Mouse (Mus musculus): ENCODE data around the gene Mon1a. TPM values are rescaled to one million over a fixed set of nuclear protein-coding genes. Genes with fewer than 3 reads are reported as not detected.

Mon1a gene
- polyA plus RNA-seq, 1 experiment from 2014 or later, result 24.3 TPM

- Histone ChIP-seq H3K9ac (no peak overlapping the region), H3K4me1 (replicated peaks) (peaks cover 22% of the 10 kb centered on the region), H3K27me3 (peaks cover 9% of the 10 kb centered on the region), H3K27ac (replicated peaks) (no peak overlapping the region), H3K36me3 (no peaks in the 10 kb centered on the region), H3K4me2 (no peak overlapping the region), H3K4me3 (no peak overlapping the region), H3K9me3 (no peaks in the 10 kb centered on the region)
- no peak for ATAC-seq (ENCODE audit: low FRiP score, low read depth)
- 92% methylated on average over 1 of the region's 1 CpGs for whole genome bisulfite sequencing
Measured at GRCm38 (mm10) chr9:107891023-107891422, 3.1 kb downstream of the Mon1a start.

GRCm38 (mm10) chr9:107898563-107898962 lies 10.6 kb downstream of the Mon1a start:
- H3K9me3 ChIP-seq, result no peaks in the 10 kb centered on the region
- H3K4me3 ChIP-seq, result no peak overlapping the region
- H3K4me1 ChIP-seq (replicated peaks), result peaks cover 14% of the 10 kb centered on the region
- H3K4me2 ChIP-seq, result no peak overlapping the region
- WGBS, result 88% methylated on average over 10 of the region's 10 CpGs
- no peak for ATAC-seq (ENCODE audit: low FRiP score, low read depth)
- no peak overlapping the region for H3K27ac ChIP-seq (replicated peaks)
- H3K36me3 ChIP-seq, result peaks cover 9% of the 10 kb centered on the region
- H3K9ac ChIP-seq, result no peak overlapping the region
- H3K27me3 ChIP-seq, result peaks cover 11% of the 10 kb centered on the region; the same call in 1 of the 2 replicates

GRCm38 (mm10) chr9:107899855-107900254 lies 11.9 kb downstream of the Mon1a start:
- Histone ChIP-seq H3K9ac (no peak overlapping the region), H3K9me3 (no peaks in the 10 kb centered on the region), H3K4me3 (no peak overlapping the region), H3K36me3 (peaks cover 9% of the 10 kb centered on the region), H3K4me2 (no peak overlapping the region), H3K27ac (replicated peaks) (no peak overlapping the region), H3K27me3 (peaks cover 11% of the 10 kb centered on the region; the same call in 1 of the 2 replicates), H3K4me1 (replicated peaks) (peaks cover 15% of the 10 kb centered on the region)
- ATAC-seq (ENCODE audit: low FRiP score, low read depth), result no peak
- 77% methylated on average over 12 of the region's 12 CpGs for WGBS

- Histone ChIP-seq H3K9ac (peak overlapping the region; percentile 53), H3K27me3 (peaks cover 11% of the 10 kb centered on the region; the same call in 1 of the 2 replicates), H3K9me3 (no peaks in the 10 kb centered on the region), H3K36me3 (peaks cover 9% of the 10 kb centered on the region), H3K4me1 (replicated peaks) (peaks cover 17% of the 10 kb centered on the region), H3K4me2 (peak overlapping the region; percentile 76), H3K27ac (replicated peaks) (peak overlapping the region; percentile 54), H3K4me3 (peak overlapping the region; percentile 38)
- peak; percentile 78 for ATAC-seq (ENCODE audit: low FRiP score, low read depth)
- 4% methylated on average over 44 of the region's 44 CpGs for WGBS
Measured at GRCm38 (mm10) chr9:107900840-107901626, 13.1 kb downstream of the Mon1a start.

- no peak for ATAC-seq (ENCODE audit: low FRiP score, low read depth)
- peaks cover 11% of the 10 kb centered on the region; the same call in 1 of the 2 replicates for H3K27me3 ChIP-seq
- 11% methylated on average over 17 of the region's 17 CpGs for WGBS
- peaks cover 9% of the 10 kb centered on the region for H3K36me3 ChIP-seq
- H3K4me2 ChIP-seq, result peak overlapping the region; percentile 76
- peak overlapping the region; percentile 38 for H3K4me3 ChIP-seq
- no peak overlapping the region for H3K27ac ChIP-seq (replicated peaks)
- H3K4me1 ChIP-seq (replicated peaks), result peaks cover 21% of the 10 kb centered on the region
- no peaks in the 10 kb centered on the region for H3K9me3 ChIP-seq
- no peak overlapping the region for H3K9ac ChIP-seq
Measured at GRCm38 (mm10) chr9:107901627-107901914, 13.6 kb downstream of the Mon1a start.

GRCm38 (mm10) chr9:107904726-107905125 lies 16.8 kb downstream of the Mon1a start:
- H3K9me3 ChIP-seq, result no peaks in the 10 kb centered on the region

GRCm38 (mm10) chr9:107906252-107906966 lies 18.5 kb downstream of the Mon1a start, which contains the start of gene Mst1r:
TSS of gene Mst1r (plus strand) at chr9:107906873.
- peak within 1 kb of the TSS; percentile 53 for H3K4me2 ChIP-seq
- H3K27me3 ChIP-seq, result no peaks in the 10 kb centered on the region
- H3K36me3 ChIP-seq, result no peaks in the 10 kb centered on the region
- WGBS, result 20% methylated on average over 19 of the region's 19 CpGs
- H3K9me3 ChIP-seq, result no peaks in the 10 kb centered on the region
- peak within 1 kb of the TSS; percentile 20; the same call in 1 of the 2 replicates for H3K9ac ChIP-seq
- peak within 1 kb of the TSS; percentile 26 for H3K4me3 ChIP-seq
- H3K27ac ChIP-seq (replicated peaks), result no peak within 1 kb of the TSS
- 0 out of 2 replicates have a peak, but pooled peaks have one; percentile 49 for ATAC-seq (ENCODE audit: low FRiP score, low read depth)
- H3K4me1 ChIP-seq (replicated peaks), result peaks cover 18% of the 10 kb centered on the region

More at GRCm38 (mm10) chr9:107904726-107905125, 16.8 kb downstream of the Mon1a start:
- no peak overlapping the region for H3K4me3 ChIP-seq
- H3K4me1 ChIP-seq (replicated peaks), result peaks cover 28% of the 10 kb centered on the region
- no peak overlapping the region for H3K9ac ChIP-seq
- 2% methylated on average over 4 of the region's 4 CpGs for WGBS
- no peak overlapping the region for H3K4me2 ChIP-seq
- no peaks in the 10 kb centered on the region for H3K36me3 ChIP-seq
- peaks cover 4% of the 10 kb centered on the region; the same call in 1 of the 2 replicates for H3K27me3 ChIP-seq
- H3K27ac ChIP-seq (replicated peaks), result no peak overlapping the region
- ATAC-seq (ENCODE audit: low FRiP score, low read depth), result peak; percentile 46

- peak overlapping the region; percentile 53 for H3K4me2 ChIP-seq
- no peaks in the 10 kb centered on the region for H3K36me3 ChIP-seq
- H3K27ac ChIP-seq (replicated peaks), result no peak overlapping the region
- ATAC-seq (ENCODE audit: low FRiP score, low read depth), result no peak
- no peaks in the 10 kb centered on the region for H3K9me3 ChIP-seq
- H3K9ac ChIP-seq, result peak overlapping the region; percentile 20; the same call in 1 of the 2 replicates
- no peaks in the 10 kb centered on the region for H3K27me3 ChIP-seq
- peaks cover 14% of the 10 kb centered on the region for H3K4me1 ChIP-seq (replicated peaks)
- whole genome bisulfite sequencing, result 45% methylated on average over 31 of the region's 31 CpGs
- peak overlapping the region; percentile 26 for H3K4me3 ChIP-seq
Measured at GRCm38 (mm10) chr9:107906967-107907800, 19.2 kb downstream of the Mon1a start.

- H3K27ac ChIP-seq (replicated peaks), result no peak overlapping the region
- no peaks in the 10 kb centered on the region for H3K27me3 ChIP-seq
- H3K36me3 ChIP-seq, result no peaks in the 10 kb centered on the region
- H3K9me3 ChIP-seq, result no peaks in the 10 kb centered on the region
- no peak overlapping the region for H3K4me3 ChIP-seq
- no peak overlapping the region for H3K4me2 ChIP-seq
- no peak for ATAC-seq (ENCODE audit: low FRiP score, low read depth)
- WGBS, result 79% methylated on average over 14 of the region's 14 CpGs
- no peak overlapping the region for H3K9ac ChIP-seq
- H3K4me1 ChIP-seq (replicated peaks), result peaks cover 14% of the 10 kb centered on the region
Measured at GRCm38 (mm10) chr9:107907801-107908120, 19.8 kb downstream of the Mon1a start.

GRCm38 (mm10) chr9:107908410-107909158 lies 20.6 kb downstream of the Mon1a start:
- no peaks in the 10 kb centered on the region for H3K27me3 ChIP-seq
- H3K4me2 ChIP-seq, result peak overlapping the region; percentile 11; the same call in 1 of the 2 replicates
- H3K9ac ChIP-seq, result no peak overlapping the region
- 24% methylated on average over 18 of the region's 18 CpGs for WGBS
- H3K27ac ChIP-seq (replicated peaks), result no peak overlapping the region
- no peak for ATAC-seq (ENCODE audit: low FRiP score, low read depth)
- 0 out of 2 replicates have a peak overlapping the region, but pooled peaks have one; percentile 2 for H3K4me3 ChIP-seq
- H3K9me3 ChIP-seq, result no peaks in the 10 kb centered on the region
- peaks cover 14% of the 10 kb centered on the region for H3K4me1 ChIP-seq (replicated peaks)
- no peaks in the 10 kb centered on the region for H3K36me3 ChIP-seq

Measured in hindbrain, embryonic 15.5 days (tissue).